Mouse (Mus musculus) forebrain, embryonic 16.5 days (tissue): ENCODE results near the gene Lsamp. TPM values are rescaled to one million over a fixed set of nuclear protein-coding genes. Genes with fewer than 3 reads are reported as not detected.

Experiments used
- ATAC-seq: fragments of 200-750 bp; cut with Nextera tagmentation; 2 replicates; pipeline ENCODE4 v1.8.0; 2017; ENCODE audit warnings: mild to moderate bottlenecking, moderate library complexity
- H3K27ac ChIP-seq: fragments of 300-500 bp; sonication (generic); 2 replicates; pipeline ENCODE4 v1.5.1; 2014; ENCODE audit warnings: low read length, control low read depth
- H3K27me3 ChIP-seq: fragments of 300-500 bp; sonication (generic); replicated peaks from 2 replicates; pipeline ENCODE4 v1.6.1; 2014; ENCODE audit warnings: low read length; ENCODE audit not compliant: control insufficient read depth, insufficient read depth
- H3K36me3 ChIP-seq: fragments of 300-500 bp; sonication (generic); 2 replicates; pipeline ENCODE4 v1.6.1; 2014; ENCODE audit not compliant: control insufficient read depth, insufficient read depth
- H3K4me1 ChIP-seq: fragments of 300-500 bp; sonication (generic); replicated peaks from 2 replicates; pipeline ENCODE4 v1.6.1; 2014; ENCODE audit warnings: low read length; ENCODE audit not compliant: control insufficient read depth, insufficient read depth
- H3K4me2 ChIP-seq: fragments of 300-500 bp; sonication (generic); 2 replicates; pipeline ENCODE4 v1.6.1; 2014; ENCODE audit warnings: mild to moderate bottlenecking, low read length, control low read depth
- H3K4me3 ChIP-seq: fragments of 300-500 bp; sonication (generic); replicated peaks from 2 replicates; pipeline ENCODE4 v1.5.1; 2014; ENCODE audit warnings: mild to moderate bottlenecking, low read length, control low read depth
- H3K9ac ChIP-seq: fragments of 300-500 bp; sonication (generic); replicated peaks from 2 replicates; pipeline ENCODE4 v1.6.1; 2014; ENCODE audit warnings: low read depth, low read length, control low read depth
- H3K9me3 ChIP-seq: fragments of 300-500 bp; sonication (generic); 2 replicates; pipeline ENCODE4 v1.6.1; 2016; ENCODE audit warnings: low read length; ENCODE audit not compliant: control insufficient read depth
- WGBS: fragments of 180-500 bp; shearing (Covaris S2); extraction: QIAGEN DNeasy Blood & Tissue Kit; methylation state at CpG from one replicate; pipeline ENCODE4 v1.1.7; 2014; 5-methylcytosine and 5-hydroxymethylcytosine counted together
- polyA plus RNA-seq: library from polyadenylated mRNA; unstranded; fragments of >200 nt; fragmentation: Nextera tagmentation; extraction: Ambion mirVana; gene quantifications from 2 replicates; pipeline ENCODE4 v1.2.1, GENCODE M21; 2015

The Lsamp gene
- polyA plus RNA-seq, 1 experiment from 2014 or later = 68.1 TPM

DNA sequence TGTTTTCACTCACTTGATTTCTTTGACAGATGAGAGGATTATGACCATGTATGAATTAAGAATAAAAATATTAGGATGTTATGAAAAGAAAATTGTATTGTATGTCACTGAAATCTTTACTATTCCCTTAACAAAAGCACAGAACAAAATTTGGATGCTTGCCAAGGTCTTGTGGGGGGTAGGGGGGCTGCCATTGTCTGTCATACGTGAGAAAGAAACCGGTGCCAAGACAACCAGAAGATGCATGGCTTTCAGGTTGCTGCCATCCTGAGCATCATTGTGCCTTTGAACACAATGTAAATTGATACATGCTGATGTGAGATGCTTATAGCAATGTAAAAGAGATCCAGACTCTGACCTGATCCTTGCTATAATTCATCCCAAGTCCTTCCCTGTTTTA, 75.4 kb downstream of the Lsamp start:
- 22% methylated on average over 2 of the region's 2 CpGs for WGBS
- ATAC-seq = peak; percentile 64
- Histone ChIP-seq H3K4me2 (no peak overlapping the region), H3K9ac (no peak overlapping the region), H3K4me1 (no peaks in the 10 kb centered on the region), H3K4me3 (no peak overlapping the region), H3K27me3 (no peaks in the 10 kb centered on the region), H3K36me3 (no peaks in the 10 kb centered on the region), H3K27ac (no peak overlapping the region), H3K9me3 (no peaks in the 10 kb centered on the region)

- Histone ChIP-seq H3K27ac (no peak overlapping the region), H3K9me3 (no peaks in the 10 kb centered on the region), H3K4me3 (no peak overlapping the region), H3K9ac (no peak overlapping the region), H3K36me3 (no peaks in the 10 kb centered on the region), H3K4me1 (no peaks in the 10 kb centered on the region), H3K4me2 (no peak overlapping the region), H3K27me3 (no peaks in the 10 kb centered on the region)
- ATAC-seq = peak; percentile 66
- 50% methylated on average over 1 of the region's 1 CpGs for WGBS
These were observed 75.8 kb downstream of the Lsamp start for GRCm38 (mm10) chr16:40059968-40060367.

GRCm38 (mm10) chr16:40060491-40060890, 76.3 kb downstream of the Lsamp start:
- Histone ChIP-seq H3K4me2 (no peak overlapping the region), H3K4me3 (no peak overlapping the region), H3K9me3 (no peaks in the 10 kb centered on the region), H3K4me1 (no peaks in the 10 kb centered on the region), H3K9ac (no peak overlapping the region), H3K27me3 (no peaks in the 10 kb centered on the region), H3K27ac (no peak overlapping the region), H3K36me3 (no peaks in the 10 kb centered on the region)
- 57% methylated on average over 2 of the region's 2 CpGs for WGBS
- ATAC-seq = no peak

GRCm38 (mm10) chr16:40075556-40075955, 91.4 kb downstream of the Lsamp start:
- no peaks in the 10 kb centered on the region for H3K36me3 ChIP-seq
- no peak overlapping the region for H3K27ac ChIP-seq
- WGBS = 80% methylated on average over 2 of the region's 2 CpGs
- no peak overlapping the region for H3K4me2 ChIP-seq
- H3K27me3 ChIP-seq = no peaks in the 10 kb centered on the region
- no peaks in the 10 kb centered on the region for H3K4me1 ChIP-seq
- H3K9ac ChIP-seq = no peak overlapping the region
- H3K4me3 ChIP-seq = no peak overlapping the region
- H3K9me3 ChIP-seq = no peaks in the 10 kb centered on the region
- ATAC-seq = no peak

GRCm38 (mm10) chr16:40080224-40080623, 96.1 kb downstream of the Lsamp start:
- no peaks in the 10 kb centered on the region for H3K36me3 ChIP-seq
- no peak overlapping the region for H3K4me2 ChIP-seq
- no peaks in the 10 kb centered on the region for H3K27me3 ChIP-seq
- H3K4me1 ChIP-seq = no peaks in the 10 kb centered on the region
- 68% methylated on average over 3 of the region's 3 CpGs for WGBS
- H3K4me3 ChIP-seq = no peak overlapping the region
- peak; percentile 40; the same call in 1 of the 2 replicates for ATAC-seq
- H3K9me3 ChIP-seq = no peaks in the 10 kb centered on the region
- no peak overlapping the region for H3K27ac ChIP-seq
- H3K9ac ChIP-seq = no peak overlapping the region

- 24% methylated on average over 4 of the region's 4 CpGs for WGBS
- H3K4me1 ChIP-seq = peaks cover 4% of the 10 kb centered on the region; the same call in 1 of the 2 replicates
- no peak overlapping the region for H3K9ac ChIP-seq
- H3K36me3 ChIP-seq = no peaks in the 10 kb centered on the region
- H3K9me3 ChIP-seq = no peaks in the 10 kb centered on the region
- ATAC-seq = peak; percentile 47; the same call in 1 of the 2 replicates
- no peak overlapping the region for H3K4me2 ChIP-seq
- H3K27ac ChIP-seq = no peak overlapping the region
- no peak overlapping the region for H3K4me3 ChIP-seq
- no peaks in the 10 kb centered on the region for H3K27me3 ChIP-seq
These were observed 120.2 kb downstream of the Lsamp start for GRCm38 (mm10) chr16:40104329-40104728.

GRCm38 (mm10) chr16:40182918-40183317, 198.8 kb downstream of the Lsamp start:
- Histone ChIP-seq H3K9ac (no peak overlapping the region), H3K4me3 (no peak overlapping the region), H3K27ac (no peak overlapping the region), H3K27me3 (no peaks in the 10 kb centered on the region), H3K4me2 (no peak overlapping the region), H3K4me1 (no peaks in the 10 kb centered on the region), H3K9me3 (no peaks in the 10 kb centered on the region), H3K36me3 (no peaks in the 10 kb centered on the region)
- ATAC-seq = no peak
- 29% methylated on average over 1 of the region's 1 CpGs for WGBS

DNA sequence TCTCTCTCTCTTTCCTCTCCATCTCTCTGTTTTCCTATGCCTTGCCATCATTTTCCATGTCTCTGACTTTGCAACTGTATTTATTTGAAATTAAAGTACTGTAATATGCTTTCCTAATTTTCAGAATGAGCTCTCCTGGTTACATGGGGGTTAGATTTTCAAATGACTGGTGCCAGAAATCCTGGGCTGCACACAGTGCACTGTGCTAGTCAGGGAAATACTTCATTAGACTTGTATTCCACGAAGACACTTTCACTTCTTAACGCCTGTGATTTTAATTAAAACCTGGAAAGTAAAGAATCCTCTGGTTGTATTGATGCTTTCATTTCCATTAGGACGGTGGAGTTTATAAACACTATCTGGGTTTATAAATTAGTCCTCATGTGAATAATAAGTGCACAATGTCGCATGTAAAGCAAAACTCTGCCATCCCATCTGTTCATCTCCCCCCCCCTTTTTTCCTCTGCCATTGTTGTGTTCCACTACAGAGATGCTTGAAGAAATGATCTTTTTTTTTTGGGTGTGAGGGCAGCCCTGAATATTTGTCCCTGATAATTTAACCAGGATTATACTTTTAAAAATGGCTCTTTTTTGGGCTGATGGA, 203.9 kb downstream of the Lsamp start:
- Histone ChIP-seq H3K4me3 (no peak overlapping the region), H3K36me3 (no peaks in the 10 kb centered on the region), H3K27ac (no peak overlapping the region), H3K9ac (no peak overlapping the region), H3K27me3 (no peaks in the 10 kb centered on the region), H3K4me1 (no peaks in the 10 kb centered on the region), H3K4me2 (no peak overlapping the region), H3K9me3 (no peaks in the 10 kb centered on the region)
- 0 out of 2 replicates have a peak, but pooled peaks have one; percentile 43 for ATAC-seq
- WGBS = 35% methylated on average over 4 of the region's 4 CpGs

GRCm38 (mm10) chr16:40194401-40194800, 210.2 kb downstream of the Lsamp start:
- H3K4me3 ChIP-seq = no peak overlapping the region
- ATAC-seq = no peak
- WGBS = 32% methylated on average over 3 of the region's 3 CpGs

GRCm38 (mm10) chr16:40194839-40195238, 210.7 kb downstream of the Lsamp start:
- Histone ChIP-seq H3K27ac (no peak overlapping the region), H3K4me3 (no peak overlapping the region), H3K9me3 (no peaks in the 10 kb centered on the region), H3K36me3 (no peaks in the 10 kb centered on the region), H3K4me2 (no peak overlapping the region), H3K9ac (no peak overlapping the region), H3K27me3 (no peaks in the 10 kb centered on the region), H3K4me1 (no peaks in the 10 kb centered on the region)
- WGBS = 71% methylated on average over 2 of the region's 2 CpGs
- ATAC-seq = peak; percentile 66

More at GRCm38 (mm10) chr16:40194401-40194800, 210.2 kb downstream of the Lsamp start:
- H3K4me1 ChIP-seq = no peaks in the 10 kb centered on the region
- no peak overlapping the region for H3K4me2 ChIP-seq
- no peaks in the 10 kb centered on the region for H3K27me3 ChIP-seq
- no peak overlapping the region for H3K27ac ChIP-seq
- no peaks in the 10 kb centered on the region for H3K36me3 ChIP-seq
- no peak overlapping the region for H3K9ac ChIP-seq
- no peaks in the 10 kb centered on the region for H3K9me3 ChIP-seq
